Mouse (Mus musculus) right cerebral cortex, adult 2 months (tissue): ENCODE measurements around the gene D930020B18Rik.
A peak's percentile ranks its signal among the peaks of the same experiment; 100 is the strongest.

ENCODE experiments used
- DNase-seq, 2 experiments: peaks; one replicate each; pipeline ENCODE4 v3.0.0; 2021 to 2022; ENCODE audit warnings: low spot score in 2 of 2

Gene D930020B18Rik

DNA sequence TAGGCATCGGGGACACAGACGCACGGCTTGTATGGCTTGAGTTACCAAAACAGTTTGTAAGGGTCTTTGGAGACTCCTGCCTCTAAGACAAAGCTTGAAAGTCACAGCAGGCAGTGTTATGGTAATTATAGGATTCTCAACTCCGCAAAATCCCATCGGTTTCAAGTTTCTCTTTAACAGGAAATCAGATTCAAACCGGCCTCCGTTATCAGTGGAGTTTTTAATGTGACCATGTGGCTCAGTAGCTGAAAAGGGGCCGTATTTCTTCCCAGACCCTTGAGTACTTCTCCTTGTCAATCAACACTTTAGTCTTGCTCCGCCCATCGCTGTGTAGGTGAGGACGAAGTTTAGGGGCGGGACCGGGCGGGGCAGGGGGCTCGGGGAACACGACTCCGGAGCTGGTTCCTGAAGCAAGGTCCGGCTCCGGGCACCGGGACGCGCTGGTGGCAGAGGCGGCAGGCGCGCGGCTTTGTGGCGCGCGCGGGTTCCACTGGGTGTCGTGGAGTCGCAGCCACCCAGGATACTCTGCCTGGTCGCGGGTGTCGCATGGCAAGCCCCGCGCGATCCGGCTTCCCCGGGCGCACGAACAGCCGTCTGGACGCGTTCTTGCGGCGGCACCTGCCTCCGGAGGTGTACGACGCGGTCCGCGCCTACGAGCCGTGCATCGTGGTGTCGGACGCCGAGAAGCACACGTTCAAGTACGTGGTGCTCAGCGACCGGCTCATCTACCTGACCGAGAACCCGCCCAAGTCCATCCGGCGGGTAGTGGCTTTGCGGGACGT, at the start of gene D930020B18Rik:
Gene D930020B18Rik, plus strand, starts transcription at position 317 of the 782 bp plus-strand sequence.
- DNase-seq = peak in 1 of 2 experiments; percentile 10

DNA sequence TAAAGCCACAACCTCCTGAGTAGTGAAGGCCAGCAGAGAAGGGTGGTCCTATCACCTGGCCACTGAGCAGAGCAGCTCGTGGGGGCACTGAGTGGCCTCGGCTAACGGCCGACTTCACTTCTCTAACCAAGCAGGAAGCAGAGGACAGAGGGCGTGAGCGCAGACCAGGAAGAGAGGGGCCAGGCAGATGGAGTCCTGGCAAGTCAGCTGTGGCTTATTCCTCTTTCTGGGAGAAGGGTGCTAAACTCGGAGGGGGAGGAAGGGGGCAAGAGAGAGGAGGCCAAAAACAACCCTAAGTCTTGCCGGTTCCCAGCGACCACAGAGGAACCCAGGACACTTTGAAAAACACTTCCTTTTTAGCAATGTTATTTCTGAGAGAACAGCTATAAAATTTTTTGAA, 44.8 kb upstream of the D930020B18Rik start:
- no peak for DNase-seq

DNA sequence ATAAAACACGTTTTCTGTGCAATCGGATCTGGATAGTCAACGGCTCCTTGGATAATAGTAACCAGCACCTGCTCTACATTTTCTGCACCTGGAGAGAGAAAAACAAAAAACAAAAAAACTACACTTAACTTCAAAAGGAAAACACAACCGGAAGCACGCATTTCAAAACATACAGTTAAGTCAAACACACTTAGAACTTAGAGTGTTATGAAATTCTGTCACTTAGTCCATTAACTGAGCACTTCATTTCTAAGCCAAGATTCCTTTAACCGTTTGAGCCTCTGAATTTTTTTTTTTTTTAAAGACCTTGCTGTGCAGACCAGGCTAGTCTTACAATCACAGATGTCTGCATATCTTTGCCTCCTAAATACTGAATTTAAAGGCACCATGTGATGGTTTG, 40.1 kb upstream of the D930020B18Rik start:
- DNase-seq = no peak

DNA sequence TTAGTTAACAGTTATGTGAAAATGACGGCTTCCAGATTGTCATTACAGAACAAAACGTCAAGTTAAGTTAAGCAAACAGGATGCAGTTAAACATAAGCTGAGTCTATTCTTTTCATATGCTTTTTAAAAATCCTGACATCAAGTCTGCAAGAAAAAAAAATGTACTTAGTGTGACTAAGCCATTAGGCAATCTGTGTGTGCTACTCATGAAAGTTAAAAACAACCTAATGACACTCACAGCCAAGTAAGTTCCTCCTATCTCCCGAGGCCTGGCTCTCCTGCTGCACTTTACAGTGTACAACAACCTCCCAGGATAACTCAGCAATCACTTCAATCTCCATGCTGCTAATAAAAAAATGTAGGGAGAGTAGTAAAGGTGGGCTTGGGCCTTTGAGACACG, 37.8 kb upstream of the D930020B18Rik start:
- DNase-seq = no peak

DNA sequence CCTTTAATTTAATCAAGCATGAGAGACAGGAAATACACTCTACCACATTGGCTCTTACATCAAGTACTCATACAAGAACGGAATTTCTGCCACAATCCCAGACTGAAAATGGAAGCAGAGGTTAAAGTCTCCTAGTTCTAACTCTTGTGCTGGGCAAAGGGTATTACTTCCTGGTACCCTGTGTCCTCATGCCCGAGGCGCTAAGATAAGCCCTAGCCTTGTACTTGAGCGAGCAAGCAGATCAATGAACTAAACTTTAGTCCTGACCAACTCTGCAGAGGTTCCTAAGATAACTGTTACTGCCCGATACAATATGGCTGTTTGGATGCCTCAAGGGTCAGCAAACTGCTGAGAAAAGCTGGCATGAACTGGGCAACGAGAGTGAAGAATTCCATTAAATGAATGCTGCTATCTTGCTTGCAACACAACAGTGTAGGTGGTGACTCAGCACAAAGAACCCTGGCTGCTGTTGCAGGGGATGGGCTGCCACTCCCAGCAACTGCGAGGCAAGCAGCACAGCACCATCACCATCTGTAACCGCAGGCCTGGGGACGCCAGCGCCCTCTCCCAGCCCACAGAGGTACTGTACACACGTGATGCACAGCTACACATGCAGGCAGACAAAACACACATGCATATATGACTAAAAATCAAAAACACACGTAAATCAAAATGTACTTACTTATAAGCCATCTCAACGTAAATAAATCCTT, 36.6 kb upstream of the D930020B18Rik start:
- DNase-seq = no peak

DNA sequence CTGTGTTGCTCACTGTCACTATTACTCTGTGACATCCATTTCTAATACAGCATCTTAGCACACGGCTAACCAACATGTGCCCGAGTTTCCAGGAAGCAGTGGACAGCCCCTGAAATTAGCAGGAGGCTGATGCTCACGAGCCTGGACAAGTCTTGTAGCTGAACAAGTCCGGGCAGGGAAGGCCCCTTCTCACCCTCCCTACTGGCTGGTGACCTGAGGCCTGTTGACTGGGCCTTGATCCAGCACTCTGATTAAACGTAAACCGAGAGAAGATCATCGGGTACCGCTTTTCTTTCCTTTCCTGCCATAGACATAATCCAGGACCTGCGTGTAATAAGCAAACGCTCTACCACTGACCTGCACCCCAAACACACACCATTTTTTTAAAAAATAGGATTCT, 33.2 kb upstream of the D930020B18Rik start:
- DNase-seq = no peak

DNA sequence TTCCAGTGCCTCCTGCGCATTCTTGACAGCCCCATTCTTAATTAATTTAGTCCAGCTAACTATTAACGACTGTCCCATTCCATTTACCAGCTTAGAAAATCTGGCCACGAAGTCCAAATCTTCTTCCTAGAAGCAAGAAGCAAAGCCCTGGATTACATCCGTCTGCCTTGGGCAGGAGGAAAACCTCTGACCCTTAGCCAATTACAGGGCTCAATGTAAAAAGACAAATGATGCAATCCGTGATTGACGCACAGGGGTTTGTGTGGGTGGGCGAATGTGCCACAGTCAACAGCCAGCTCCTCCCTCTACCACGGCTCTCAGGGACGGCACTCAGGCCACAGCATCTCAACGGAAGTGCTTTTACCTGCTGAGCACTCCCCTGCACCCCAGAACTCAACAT, 29.8 kb upstream of the D930020B18Rik start:
- DNase-seq = no peak

DNA sequence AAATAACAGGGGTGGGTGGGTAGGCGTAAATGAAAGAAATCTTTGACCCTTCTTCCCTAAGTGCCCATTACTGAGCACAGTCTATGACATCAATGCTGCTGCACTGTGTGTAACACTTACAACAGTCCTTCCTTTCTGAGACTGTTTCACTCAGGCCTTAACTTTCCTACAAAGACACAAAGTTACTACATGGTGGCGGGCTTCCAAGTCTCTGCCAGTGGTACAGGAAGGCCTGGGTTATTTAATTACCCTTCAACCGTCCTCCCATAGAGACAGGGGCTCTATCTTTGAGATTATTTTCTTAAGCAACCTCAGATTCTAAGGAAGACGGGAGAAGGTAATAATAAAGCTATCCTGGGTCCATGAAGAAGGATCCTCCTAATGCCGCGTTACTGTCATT, 28.9 kb upstream of the D930020B18Rik start:
- DNase-seq = no peak

DNA sequence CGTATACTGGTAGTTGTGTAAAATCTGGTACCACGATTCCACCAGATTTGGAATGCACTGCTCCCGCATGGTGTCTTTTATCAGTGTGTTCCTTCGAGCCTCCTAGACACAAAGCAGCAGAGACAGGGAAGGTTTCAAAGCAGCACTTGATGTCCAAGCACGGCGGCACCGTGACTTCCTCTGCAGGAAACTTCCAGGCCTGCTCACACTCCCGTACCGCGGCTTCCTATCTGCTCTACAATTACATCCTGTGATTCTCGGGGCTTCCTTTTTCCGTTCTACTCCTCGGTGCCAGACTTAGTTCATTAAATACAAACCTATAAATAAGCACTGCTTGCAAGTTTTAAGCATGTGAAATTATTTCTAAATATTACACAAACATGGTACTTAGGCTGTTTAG, 27.8 kb upstream of the D930020B18Rik start:
- DNase-seq = no peak

DNA sequence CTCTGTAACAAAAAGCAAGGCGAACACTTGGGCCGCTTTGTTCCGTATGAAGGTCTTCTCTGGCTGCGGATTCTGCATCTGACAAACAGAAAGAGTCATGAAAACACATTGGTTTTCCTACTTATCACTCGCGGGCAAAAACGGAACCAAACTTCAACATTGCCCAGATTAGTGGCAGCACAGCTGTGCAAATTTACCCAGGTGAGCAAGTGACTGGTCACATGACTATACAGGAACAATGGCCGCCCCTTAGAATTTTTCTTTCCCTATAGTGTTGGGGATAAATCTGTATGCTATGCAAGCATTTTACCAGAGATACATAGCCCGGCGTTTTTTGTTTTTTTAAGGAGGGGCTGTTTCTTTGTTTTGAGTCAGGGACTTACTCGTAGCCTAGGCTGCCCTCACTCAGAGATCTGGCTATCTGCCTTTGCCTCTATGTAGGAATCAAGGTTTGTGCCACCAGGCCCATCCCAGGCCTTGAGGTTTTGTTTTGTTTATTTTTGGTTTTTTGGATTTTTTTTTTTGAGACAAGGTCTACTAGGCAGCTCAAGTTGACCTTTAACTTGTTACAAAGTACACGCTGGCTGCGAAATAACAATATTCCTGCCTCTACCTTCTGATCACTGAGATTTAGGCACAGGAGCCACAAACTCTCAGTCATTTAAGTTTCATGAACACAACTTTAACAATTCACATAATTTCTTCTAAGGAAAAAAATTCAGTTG, 26.1 kb upstream of the D930020B18Rik start:
- no peak for DNase-seq

DNA sequence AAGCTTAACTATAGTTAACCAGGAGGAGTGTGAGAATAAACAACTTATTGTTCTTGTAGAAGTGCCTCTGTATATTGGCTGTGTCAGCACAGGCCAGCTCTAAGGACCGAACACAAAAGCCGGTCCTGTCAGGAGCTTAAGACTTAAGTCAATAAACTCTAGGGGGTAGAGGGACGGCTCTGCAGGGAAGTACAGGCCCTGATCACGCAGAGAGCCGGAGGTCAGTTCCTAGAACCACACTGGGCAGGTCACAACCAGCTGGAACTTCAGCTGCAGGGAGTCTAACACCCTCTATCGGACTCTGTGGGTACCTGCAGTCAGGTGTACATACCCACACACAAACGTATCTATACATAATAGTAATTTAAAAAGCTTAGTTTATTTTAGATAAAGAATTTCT, 25.5 kb upstream of the D930020B18Rik start:
- DNase-seq = no peak

DNA sequence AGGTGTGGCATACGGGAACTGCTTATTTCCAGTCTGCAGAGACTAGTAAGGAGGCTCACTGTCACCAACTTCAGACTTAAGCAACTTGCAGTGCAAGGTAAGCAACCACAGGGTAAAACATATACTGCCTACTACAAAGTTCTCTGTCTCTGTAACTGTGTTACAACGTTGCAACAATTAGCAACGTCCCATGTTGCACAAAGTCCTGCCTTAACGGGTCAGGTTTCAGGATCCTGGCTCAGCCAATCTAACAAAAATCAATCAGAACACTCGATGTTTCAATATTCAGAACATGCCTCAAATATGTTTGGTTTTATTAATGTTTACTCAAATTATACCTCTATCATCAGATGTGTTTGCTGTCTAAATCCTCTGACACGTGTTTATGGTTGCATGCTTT, 19.0 kb upstream of the D930020B18Rik start:
- DNase-seq = no peak

DNA sequence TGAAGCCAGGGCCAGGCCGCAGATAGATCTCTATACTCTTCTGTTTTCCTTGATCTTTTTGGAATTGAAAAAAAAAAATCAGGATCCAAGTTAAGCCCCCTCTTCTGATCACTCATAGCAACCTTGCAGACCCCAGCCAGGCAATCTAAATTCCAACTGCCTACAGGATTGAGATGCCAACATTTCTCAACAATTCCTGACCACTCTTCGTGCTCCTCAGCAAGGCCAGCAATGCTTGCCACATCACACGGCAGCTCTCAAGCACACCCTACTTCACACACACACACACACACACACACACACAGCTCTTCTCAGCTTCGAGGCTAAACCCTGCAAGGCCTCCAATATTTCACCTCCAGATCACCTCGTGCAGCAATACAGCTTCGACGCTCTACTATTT, 17.7 kb upstream of the D930020B18Rik start:
- no peak for DNase-seq

DNA sequence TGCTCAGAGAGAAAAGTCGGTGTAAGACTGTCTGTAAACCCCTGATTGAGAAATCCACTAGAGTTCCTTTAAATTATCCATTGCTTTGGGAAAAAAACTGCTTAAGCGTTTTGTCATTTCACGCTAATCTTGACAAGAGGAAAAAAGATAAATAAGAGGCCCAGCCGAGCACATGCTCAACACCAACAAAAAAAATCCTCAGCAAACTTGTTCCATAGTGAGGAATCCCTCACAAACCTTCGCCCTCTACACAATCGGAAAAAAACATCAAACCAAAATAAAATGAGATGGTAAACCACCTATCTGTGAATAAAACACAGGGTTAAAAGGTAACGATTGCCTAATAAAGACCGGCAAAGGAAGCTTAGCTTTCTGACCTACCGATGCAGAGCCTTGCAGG, 16.4 kb upstream of the D930020B18Rik start:
- DNase-seq = no peak

DNA sequence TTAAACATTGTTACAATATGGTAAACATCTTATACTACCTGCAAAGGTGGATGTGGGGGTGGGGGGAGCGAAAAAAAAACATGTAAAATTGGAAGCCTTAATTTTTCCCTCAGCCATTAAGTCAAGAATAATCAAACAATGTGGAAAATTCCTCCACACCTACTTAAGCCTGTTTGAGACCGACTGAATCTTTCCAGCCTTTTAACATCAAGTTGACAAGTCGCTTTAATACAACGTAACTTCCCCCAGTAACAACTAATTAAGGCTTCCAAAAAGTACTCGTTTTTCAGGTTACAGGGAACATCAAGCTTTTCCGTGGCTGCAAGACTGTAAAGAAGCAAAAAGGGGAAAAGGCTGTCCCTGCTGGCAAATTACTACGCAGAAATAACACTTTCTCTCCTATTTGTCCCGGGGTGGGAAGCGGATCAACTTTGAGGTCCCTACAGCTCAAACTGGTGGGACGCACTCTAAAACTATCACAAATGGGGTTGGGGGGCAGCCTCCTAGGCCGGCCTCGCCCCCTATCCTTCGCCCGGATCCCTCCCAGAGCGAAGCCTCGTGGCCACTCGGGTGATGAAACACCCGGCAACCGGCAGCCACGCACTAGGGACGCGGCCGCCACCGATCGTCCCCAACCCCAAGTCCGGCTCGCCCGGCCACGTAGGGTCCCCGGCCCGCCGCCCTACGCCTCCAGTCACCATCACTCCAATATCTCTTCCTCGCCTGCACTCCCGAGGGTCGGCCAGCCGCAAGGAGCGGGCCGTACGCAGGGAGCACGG, 15.8 kb upstream of the D930020B18Rik start:
- no peak for DNase-seq

DNA sequence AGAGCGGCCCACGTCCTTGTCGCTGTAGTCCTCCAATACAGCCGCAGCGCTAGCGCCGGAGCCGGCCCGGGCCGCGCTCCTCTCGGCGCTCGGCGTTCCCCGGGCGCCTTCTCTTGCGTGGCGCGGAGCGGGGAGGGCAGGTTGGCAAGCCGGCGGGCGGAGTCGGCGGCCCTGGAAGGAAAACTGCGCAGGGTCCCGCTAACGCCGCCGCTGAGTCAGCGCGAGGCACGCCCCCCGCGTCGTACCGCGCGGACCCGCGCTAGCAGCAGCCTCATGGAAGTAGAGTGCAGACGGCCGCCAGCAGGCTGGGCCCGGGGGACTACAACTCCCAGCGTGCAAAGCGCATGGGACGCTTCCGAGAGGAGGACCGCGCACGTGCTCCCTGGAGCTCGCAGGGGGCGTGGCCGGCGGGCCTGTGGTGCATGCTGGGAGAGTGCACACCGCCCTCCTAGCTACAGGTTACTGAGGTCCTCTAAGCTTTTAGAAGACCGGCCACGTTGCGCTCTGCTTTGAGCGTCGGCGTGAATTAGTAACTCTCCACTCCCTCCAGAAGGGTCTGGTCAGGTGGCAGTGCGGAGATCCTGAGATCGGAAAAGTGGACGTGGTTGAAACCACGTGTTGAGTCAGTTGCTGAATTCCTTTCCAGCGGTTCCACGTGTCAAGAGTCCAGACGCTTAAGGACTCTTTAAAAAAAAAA, 15.1 kb upstream of the D930020B18Rik start, which contains the start of gene Xpot:
Gene Xpot, minus strand, starts transcription at position 147 of the 697 bp plus-strand sequence.
- DNase-seq = peak; percentile 98 to 99

DNA sequence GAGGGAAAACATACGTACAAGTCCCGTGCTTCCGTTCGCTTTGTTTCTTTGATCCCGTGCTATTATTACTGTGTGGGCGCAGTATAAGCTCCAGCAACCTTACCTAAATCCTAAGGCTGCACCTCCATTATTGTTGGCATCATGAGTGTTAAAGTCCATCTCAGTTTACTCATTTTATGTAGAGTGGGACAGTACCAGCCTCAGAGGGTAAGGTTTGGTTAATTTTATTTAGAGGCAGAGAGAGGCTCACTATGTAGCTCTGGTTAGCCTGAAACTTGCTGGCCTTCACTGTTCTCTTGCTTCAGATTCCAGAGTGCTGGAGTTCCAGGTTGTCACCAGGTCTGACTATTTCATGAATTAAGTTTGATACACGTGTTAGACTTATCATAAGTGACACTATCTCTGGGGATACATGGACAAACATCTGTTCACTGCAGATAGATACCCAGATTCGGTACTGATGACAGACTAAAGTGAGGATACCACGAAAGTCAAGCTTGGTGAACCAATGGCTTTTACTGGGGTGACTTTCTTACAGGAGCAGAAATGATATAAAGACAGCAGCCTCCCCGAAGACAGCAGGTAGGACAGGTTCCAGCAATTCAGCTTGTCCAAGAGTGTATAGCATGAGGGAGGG, 14.1 kb upstream of the D930020B18Rik start:
- DNase-seq = no peak

DNA sequence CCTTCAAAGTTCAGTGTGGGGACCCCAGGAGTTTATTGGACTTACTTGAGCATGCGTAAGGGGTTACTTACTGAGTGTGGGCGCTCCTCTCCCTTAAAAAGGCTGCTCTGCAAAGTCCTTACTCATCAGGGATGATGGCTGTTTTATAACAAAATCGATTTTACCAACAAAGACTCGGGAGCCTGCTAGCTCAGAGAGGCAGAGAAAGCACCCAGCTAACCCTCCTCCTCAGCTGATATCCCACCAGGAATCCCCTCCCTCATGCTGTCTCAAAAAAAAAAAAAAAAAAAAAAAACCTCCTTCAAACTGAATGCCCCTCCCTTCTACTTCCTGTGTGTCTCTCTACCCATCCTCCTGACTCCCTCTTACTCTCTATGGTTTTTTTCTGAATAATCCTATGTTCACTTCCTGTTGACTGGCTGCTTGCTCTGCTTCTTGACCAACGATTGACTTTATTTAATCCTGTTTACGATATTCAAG, 12.8 kb upstream of the D930020B18Rik start:
- no peak for DNase-seq

DNA sequence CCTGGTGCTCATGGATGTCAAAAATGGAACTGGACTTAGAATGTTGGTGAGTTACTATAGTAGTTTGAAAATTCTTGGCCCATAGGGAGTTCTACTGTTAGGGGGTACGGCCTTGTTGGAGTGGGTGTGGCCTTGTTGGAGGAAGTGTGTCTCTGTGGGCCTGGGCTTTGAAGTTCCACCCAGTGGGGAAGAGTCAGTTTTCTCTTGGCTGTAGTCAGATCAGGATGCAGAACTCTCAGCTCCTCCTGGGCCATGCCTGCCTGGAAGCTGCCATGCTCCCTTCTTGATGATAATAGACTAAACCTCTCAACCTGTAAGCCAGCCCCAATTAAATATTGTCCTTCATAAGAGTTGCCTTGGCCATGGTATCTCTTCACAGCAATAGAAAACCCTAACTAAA, 7.2 kb upstream of the D930020B18Rik start:
- DNase-seq = no peak

DNA sequence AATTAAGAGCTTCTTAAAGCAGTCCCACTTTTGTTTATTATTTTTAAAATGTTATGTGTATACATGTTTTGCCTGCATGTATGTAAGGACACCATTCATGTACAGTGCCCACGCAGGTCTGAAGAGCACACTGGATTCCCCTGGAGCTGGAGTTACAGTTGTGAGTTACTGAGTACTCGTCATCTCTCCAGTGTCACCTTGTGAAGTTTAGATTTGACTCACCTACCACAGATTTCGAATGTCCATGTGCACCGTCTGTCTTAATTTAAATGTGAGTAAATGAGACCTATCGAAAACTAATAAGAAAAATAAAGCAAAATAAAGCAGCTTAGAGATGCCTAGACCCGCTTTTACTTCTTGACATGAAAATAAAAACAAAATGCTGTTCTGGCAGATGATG, 5.1 kb upstream of the D930020B18Rik start:
- DNase-seq = no peak
